Mouse (Mus musculus) thymus, postnatal 14 days (tissue): ENCODE data around the gene Srarp.
A peak's percentile ranks its signal among the peaks of the same experiment; 100 is the strongest.

ENCODE experiments used
- DNase-seq: peaks from one replicate; pipeline ENCODE4 v3.0.0; 2021

Gene Srarp

DNA sequence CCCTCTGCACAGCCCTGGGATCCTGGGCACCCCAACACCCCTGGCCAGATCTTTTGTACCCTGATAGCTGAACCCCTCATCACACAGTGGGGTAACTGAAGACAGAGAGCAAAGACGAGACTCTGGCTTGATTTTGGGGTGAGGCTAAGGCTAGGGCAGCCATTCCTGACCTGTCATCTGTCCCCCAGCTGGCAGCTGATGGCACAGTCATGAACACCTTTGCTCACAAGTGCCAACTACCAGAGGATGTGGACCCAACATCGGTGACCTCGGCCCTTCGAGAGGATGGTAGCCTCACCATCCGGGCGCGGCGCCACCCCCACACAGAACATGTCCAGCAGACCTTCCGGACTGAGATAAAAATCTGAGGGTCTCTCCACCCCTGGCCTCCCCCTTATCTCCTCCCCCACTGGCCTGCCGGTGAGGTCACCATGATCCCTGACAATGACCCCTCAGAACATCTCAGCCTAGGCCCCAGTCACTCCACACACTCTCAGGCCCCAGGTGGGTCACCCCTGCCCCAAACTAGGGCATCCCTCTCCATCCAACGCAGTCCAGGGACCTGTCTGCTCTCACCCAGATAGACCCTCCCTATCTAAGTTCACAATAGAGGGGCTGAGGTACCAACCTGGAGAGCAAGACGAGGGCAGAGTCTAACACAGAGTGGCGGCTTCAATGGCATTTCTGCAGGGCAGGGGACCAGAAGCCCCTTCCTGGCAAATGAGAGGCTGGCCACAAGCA lies 12.0 kb downstream of the Srarp start:
- no peak for DNase-seq

GRCm38 (mm10) chr4:141423288-141423687 lies 12.6 kb downstream of the Srarp start:
- no peak for DNase-seq

DNA sequence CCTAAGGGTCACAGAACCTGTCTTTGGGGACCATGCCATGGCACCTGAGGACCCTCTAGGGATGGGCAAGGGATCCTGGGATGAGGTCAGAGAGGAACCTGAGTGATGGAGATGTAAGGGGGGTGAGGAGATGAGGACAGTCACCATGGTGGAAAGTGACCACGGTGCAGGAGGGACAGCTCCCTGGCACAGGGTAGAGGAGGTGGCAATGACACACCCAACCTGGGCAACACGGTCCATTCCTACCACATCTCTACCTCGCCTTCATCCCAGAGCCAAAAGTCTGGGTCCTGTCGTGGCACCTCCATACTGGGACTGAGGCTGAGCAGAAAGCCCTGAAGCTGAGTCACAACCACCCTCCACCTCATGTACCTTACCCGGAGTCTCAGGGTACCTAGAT lies 13.1 kb downstream of the Srarp start:
- DNase-seq = no peak

DNA sequence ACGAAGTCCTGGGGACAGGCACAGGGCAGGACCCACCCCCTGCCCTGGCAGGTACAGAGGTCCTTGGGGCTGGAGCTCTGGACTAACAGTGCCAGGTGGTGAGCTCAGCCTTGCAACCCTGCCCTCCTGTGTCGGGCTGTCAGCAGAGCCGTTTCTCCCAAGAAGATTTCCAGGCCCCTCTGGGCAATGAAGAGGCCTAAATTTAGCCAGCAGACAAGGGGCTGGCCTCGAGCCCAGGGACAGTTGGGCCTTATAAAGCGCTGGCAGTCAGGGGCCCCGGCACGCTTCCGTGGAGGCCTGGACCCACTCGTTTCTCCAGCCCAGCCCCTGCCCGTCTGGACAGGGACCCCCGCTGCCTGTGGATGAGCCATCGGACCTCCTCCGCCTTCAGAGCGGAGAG lies 14.5 kb downstream of the Srarp start:
- DNase-seq = no peak

DNA sequence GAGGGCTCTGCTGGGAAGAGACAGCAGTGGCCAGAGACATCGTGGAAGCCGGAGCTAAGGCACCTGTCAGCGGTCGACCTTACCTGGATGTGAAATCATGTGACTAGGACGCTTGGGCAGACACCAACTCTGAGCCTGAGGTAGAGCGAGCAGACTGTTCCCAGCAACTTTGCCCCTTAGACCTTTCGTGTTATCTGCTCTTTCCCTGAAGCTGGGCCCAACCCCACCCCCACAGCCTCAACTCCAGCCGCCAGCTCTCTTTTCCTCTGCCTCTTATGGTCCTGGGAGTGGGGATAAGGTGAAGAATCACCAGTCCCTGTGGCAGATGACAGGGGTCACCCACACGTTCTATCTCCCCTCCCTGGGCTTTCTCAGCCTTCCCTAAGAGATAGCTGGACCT lies 15.0 kb downstream of the Srarp start:
- DNase-seq = no peak

- no peak for DNase-seq
Measured at GRCm38 (mm10) chr4:141420192-141420829, 15.6 kb downstream of the Srarp start, which contains the start of gene Hspb7. Gene Hspb7 (plus strand): TSS chr4:141420779.

- no peak for DNase-seq
Measured at GRCm38 (mm10) chr4:141419398-141420191, 16.3 kb downstream of the Srarp start.

- no peak for DNase-seq
Measured at GRCm38 (mm10) chr4:141415924-141416323, 20.0 kb downstream of the Srarp start, which contains the start of gene Clcnkb. Gene Clcnkb (minus strand): TSS chr4:141416014.

- DNase-seq = no peak
Measured at GRCm38 (mm10) chr4:141411430-141411992, 24.4 kb downstream of the Srarp start.

GRCm38 (mm10) chr4:141408577-141408976 lies 27.3 kb downstream of the Srarp start:
- DNase-seq = no peak

GRCm38 (mm10) chr4:141406516-141407299 lies 29.2 kb downstream of the Srarp start:
- DNase-seq = peak; percentile 59

DNA sequence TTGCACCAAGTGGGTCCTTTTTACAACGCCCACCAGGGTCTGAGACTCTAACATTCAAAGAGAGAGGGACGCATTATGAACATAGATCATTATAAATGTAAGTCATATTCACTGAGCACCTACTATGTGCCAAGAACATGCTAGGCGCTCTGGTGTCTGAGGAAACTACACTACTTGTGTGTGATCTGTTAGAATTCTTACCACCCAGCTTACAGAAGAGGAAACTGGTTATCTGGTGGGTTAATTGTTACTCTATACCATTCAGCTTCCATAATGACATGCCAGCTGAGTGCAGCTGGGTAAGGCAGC lies 30.6 kb downstream of the Srarp start:
- DNase-seq = no peak

- DNase-seq = peak; percentile 89
Measured at GRCm38 (mm10) chr4:141404518-141405313, 31.2 kb downstream of the Srarp start.

DNA sequence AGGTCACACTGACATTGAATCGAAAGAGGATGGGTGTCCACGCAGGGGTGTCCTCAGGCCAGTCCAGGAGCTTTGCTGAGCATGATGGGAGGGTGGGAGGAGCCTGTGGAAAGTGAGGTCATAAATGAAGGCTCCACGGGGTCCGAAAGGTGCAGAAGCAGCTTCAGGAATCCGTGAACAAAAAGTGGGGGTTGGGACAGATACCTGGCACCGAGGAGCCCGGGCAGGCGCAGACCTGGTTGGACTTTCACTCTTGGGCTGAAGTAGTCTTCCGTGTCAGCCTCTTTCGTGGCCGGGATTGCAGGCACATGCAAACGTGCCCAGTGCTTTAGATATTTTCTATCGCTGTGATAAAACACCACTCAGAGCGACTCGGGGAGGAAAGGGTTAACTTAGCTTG lies 35.7 kb downstream of the Srarp start:
- DNase-seq = no peak

- no peak for DNase-seq
Measured at GRCm38 (mm10) chr4:141398545-141398944, 37.4 kb downstream of the Srarp start, which contains the start of gene Clcnka. Gene Clcnka (minus strand): TSS chr4:141398724.

GRCm38 (mm10) chr4:141397861-141398260 lies 38.0 kb downstream of the Srarp start:
- DNase-seq = no peak

- DNase-seq = peak; percentile 23
Measured at GRCm38 (mm10) chr4:141394751-141395150, 41.2 kb downstream of the Srarp start.

GRCm38 (mm10) chr4:141391293-141391692 lies 44.6 kb downstream of the Srarp start:
- no peak for DNase-seq

- DNase-seq = no peak
Measured at GRCm38 (mm10) chr4:141389366-141390150, 46.3 kb downstream of the Srarp start.

- DNase-seq = no peak
Measured at GRCm38 (mm10) chr4:141387933-141388332, 48.0 kb downstream of the Srarp start.
